18 mouse cellular contexts compared by ENCODE assay signal in the genomic region with DNA sequence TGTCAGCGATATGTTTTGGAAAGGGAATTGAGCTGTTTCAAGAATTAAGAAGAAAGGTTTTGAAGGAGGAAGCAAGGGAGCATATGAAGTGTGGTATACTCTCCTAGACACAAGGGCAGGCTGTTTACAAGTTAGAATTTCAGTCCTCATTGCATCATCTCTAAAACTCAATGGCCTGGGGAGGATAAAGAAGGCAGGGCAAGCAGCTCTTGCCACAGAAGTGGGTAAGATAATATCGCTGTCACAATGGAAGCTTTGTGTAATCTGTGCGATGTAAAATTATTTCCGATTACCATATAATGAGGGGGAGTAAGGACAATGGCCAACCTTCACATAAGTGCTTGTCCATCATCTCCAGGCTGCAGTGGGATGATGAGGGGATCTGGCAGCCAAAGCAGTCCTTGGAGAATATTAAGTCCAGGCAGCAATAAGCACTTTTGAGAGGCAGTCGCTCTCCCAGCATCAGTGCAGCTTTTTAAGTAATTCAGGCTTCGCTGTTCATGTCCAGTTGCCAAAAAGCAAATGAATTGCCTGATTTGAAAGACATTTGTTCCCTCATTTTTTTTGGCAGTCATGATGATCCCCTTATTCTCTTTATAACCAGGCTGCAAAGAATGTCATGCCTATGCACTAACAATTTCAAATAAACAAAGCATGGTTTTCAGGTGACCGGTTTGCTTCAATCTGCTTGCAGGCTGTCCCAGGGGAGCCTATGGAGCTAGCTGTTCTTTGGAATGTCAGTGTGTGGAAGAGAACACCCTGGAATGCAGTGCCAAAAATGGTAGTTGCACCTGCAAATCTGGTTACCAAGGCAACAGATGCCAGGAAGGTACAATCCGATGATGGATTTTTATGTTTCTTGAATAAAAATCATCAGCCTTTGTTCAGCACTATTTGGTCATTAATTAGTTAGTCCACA.
A peak's percentile ranks its signal among the peaks of the same experiment; 100 is the strongest.
DNase-seq lines count a peak whose midpoint lies in the region; ATAC-seq and TF ChIP-seq lines count a peak whose summit lies in the region.
"Had no signal": no experiment of that assay in that cellular context is flagged by ENCODE, and none has a peak within 500 bp of the region (broad histone marks: within the 10 kb centered on the region; RNA-seq: fewer than 3 reads in every experiment).

No protein-coding gene starts in this region.

- no peaks in the 10 kb centered on the region for H3K36me3 ChIP-seq in hindbrain, postnatal 0 days (ENCODE audit: insufficient read depth, low read length)
- H3K36me3 ChIP-seq in hindbrain, embryonic 13.5 days: no peaks in the 10 kb centered on the region
- no peaks in the 10 kb centered on the region for H3K36me3 ChIP-seq in embryonic facial prominence, embryonic 14.5 days (ENCODE audit: control insufficient read depth, insufficient read depth, low read length)
- no peaks in the 10 kb centered on the region for H3K36me3 ChIP-seq in midbrain, embryonic 12.5 days
- H3K36me3 ChIP-seq: lung, embryonic 15.5 days; neural tube, embryonic 12.5 days had no signal

- H3K27me3 ChIP-seq in hindbrain, postnatal 0 days (ENCODE audit: insufficient read depth, low read length): no peaks in the 10 kb centered on the region
- H3K27me3 ChIP-seq in hindbrain, embryonic 13.5 days: no peaks in the 10 kb centered on the region
- no peaks in the 10 kb centered on the region for H3K27me3 ChIP-seq in embryonic facial prominence, embryonic 14.5 days (replicated peaks; ENCODE audit: control insufficient read depth, insufficient read depth, low read length)
- no peaks in the 10 kb centered on the region for H3K27me3 ChIP-seq in midbrain, embryonic 12.5 days
- H3K27me3 ChIP-seq: lung, embryonic 15.5 days; neural tube, embryonic 12.5 days had no signal

- no peaks in the 10 kb centered on the region for H3K4me1 ChIP-seq in hindbrain, postnatal 0 days (ENCODE audit: insufficient read depth, low read length)
- H3K4me1 ChIP-seq in hindbrain, embryonic 13.5 days (replicated peaks): peaks cover 10% of the 10 kb centered on the region
- H3K4me1 ChIP-seq in embryonic facial prominence, embryonic 14.5 days (ENCODE audit: control insufficient read depth, insufficient read depth, low read length): 0 out of 2 replicates have a peak, but pooled peaks cover 4% of the 10 kb centered on the region
- H3K4me1 ChIP-seq in midbrain, embryonic 12.5 days: peaks cover 11% of the 10 kb centered on the region
- H3K4me1 ChIP-seq: lung, embryonic 15.5 days had no signal

- no peak for TF ChIP-seq CTCF in hindbrain, postnatal 0 days (IDR thresholded peaks at IDR 0.05; ENCODE audit: low read depth)

- no peak overlapping the region for H3K4me2 ChIP-seq in hindbrain, postnatal 0 days (ENCODE audit: low read depth, low read length)
- no peak overlapping the region for H3K4me2 ChIP-seq in hindbrain, embryonic 13.5 days
- no peak overlapping the region for H3K4me2 ChIP-seq in embryonic facial prominence, embryonic 14.5 days (ENCODE audit: low read depth, low read length)
- no peak overlapping the region for H3K4me2 ChIP-seq in midbrain, embryonic 12.5 days (replicated peaks)
- H3K4me2 ChIP-seq: heart, embryonic 11.5 days; liver, embryonic 11.5 days; lung, embryonic 15.5 days; neural tube, embryonic 12.5 days had no signal

- no peaks in the 10 kb centered on the region for H3K9me3 ChIP-seq in hindbrain, postnatal 0 days (ENCODE audit: low read length)
- H3K9me3 ChIP-seq in hindbrain, embryonic 13.5 days: no peaks in the 10 kb centered on the region
- no peaks in the 10 kb centered on the region for H3K9me3 ChIP-seq in embryonic facial prominence, embryonic 14.5 days (ENCODE audit: control insufficient read depth, low read length)
- H3K9me3 ChIP-seq in midbrain, embryonic 12.5 days: no peaks in the 10 kb centered on the region
- H3K9me3 ChIP-seq: lung, embryonic 15.5 days; neural tube, embryonic 12.5 days had no signal

- ATAC-seq in hindbrain, postnatal 0 days: peak; percentile 62; the same call in 1 of the 2 replicates
- ATAC-seq in hindbrain, embryonic 13.5 days (ENCODE audit: low FRiP score): no peak
- peak; percentile 77 for ATAC-seq in embryonic facial prominence, embryonic 14.5 days (ENCODE audit: low read depth)
- peak; percentile 63; the same call in 1 of the 2 replicates for ATAC-seq in midbrain, embryonic 12.5 days (ENCODE audit: low FRiP score, low read depth)

- 32% methylated on average over 8 of the region's 8 CpGs for WGBS in hindbrain, postnatal 0 days
- WGBS in hindbrain, embryonic 13.5 days: 58% methylated on average over 8 of the region's 8 CpGs
- WGBS in embryonic facial prominence, embryonic 14.5 days: 58% methylated on average over 8 of the region's 8 CpGs
- 62% methylated on average over 8 of the region's 8 CpGs for WGBS in midbrain, embryonic 12.5 days

- DNase-seq in adrenal gland, adult 8-10 months: peak; percentile 0
- no peak for DNase-seq in adrenal gland, adult 18-20 months (ENCODE audit: low spot score in 2 of 2)
- peak; percentile 62 for DNase-seq in hindbrain, postnatal 0 days (ENCODE audit: low spot score)
- peak; percentile 63 for DNase-seq in embryonic facial prominence, embryonic 14.5 days (ENCODE audit: low spot score)
- no peak for DNase-seq in T-cell, adult 2 months (ENCODE audit: low spot score)
- no peak for DNase-seq in frontal cortex, postnatal 36 days (ENCODE audit: low spot score in 2 of 2)
- DNase-seq: adrenal gland, postnatal 14 days; gastrocnemius, postnatal 25 days; heart, postnatal 4 days; kidney, adult 8-10 months; thymus, postnatal 25 days had no signal

- H3K9ac ChIP-seq in hindbrain, postnatal 0 days (replicated peaks; ENCODE audit: low read length): no peak overlapping the region
- H3K9ac ChIP-seq in hindbrain, embryonic 13.5 days: no peak overlapping the region
- no peak overlapping the region for H3K9ac ChIP-seq in embryonic facial prominence, embryonic 14.5 days (ENCODE audit: low read depth, low read length)
- H3K9ac ChIP-seq in midbrain, embryonic 12.5 days (replicated peaks): no peak overlapping the region
- H3K9ac ChIP-seq: lung, embryonic 15.5 days; neural tube, embryonic 12.5 days had no signal

- H3K4me3 ChIP-seq in hindbrain, postnatal 0 days (ENCODE audit: low read length): no peak overlapping the region
- H3K4me3 ChIP-seq in hindbrain, embryonic 13.5 days: no peak overlapping the region
- no peak overlapping the region for H3K4me3 ChIP-seq in embryonic facial prominence, embryonic 14.5 days (ENCODE audit: low read depth, low read length)
- no peak overlapping the region for H3K4me3 ChIP-seq in midbrain, embryonic 12.5 days
- H3K4me3 ChIP-seq: erythroblast, embryonic 14.5 days; lung, embryonic 15.5 days; neural tube, embryonic 12.5 days had no signal

- H3K27ac ChIP-seq in hindbrain, postnatal 0 days: no peak overlapping the region
- no peak overlapping the region for H3K27ac ChIP-seq in hindbrain, embryonic 13.5 days
- no peak overlapping the region for H3K27ac ChIP-seq in embryonic facial prominence, embryonic 14.5 days (replicated peaks; ENCODE audit: low read depth, low read length)
- H3K27ac ChIP-seq in midbrain, embryonic 12.5 days (replicated peaks): peak overlapping the region; percentile 16; the same call in 1 of the 2 replicates
- H3K27ac ChIP-seq: lung, embryonic 15.5 days; neural tube, embryonic 12.5 days had no signal

Comparison
In these comparisons a context has a peak if more than half of its experiments do, and no peak if none do; other contexts are left out.
1. DNase-seq: peak in adrenal gland, adult 8-10 months (single experiment), hindbrain, postnatal 0 days (single experiment) and embryonic facial prominence, embryonic 14.5 days (single experiment); none in adrenal gland, adult 18-20 months (0 of 2), T-cell, adult 2 months (single experiment) and frontal cortex, postnatal 36 days (0 of 2).